Mouse (Mus musculus) Patski (cell line): Measurements from ENCODE around the gene Stfa1. TPM values are rescaled to one million over a fixed set of nuclear protein-coding genes. Genes with fewer than 3 reads are reported as not detected.
"Not testable (repeated sequence)": the region's sequence is repeated elsewhere in the genome, so short reads cannot be mapped to it uniquely, and the experiment has no call there.

Source experiments
- ATAC-seq: fragments of 100-300 bp; one replicate; pipeline ENCODE4 v1.8.0; 2021
- CTCF ChIA-PET: fragments of 350-600 bp; sonication (Branson Sonifier 250); formaldehyde crosslinking; loops from one replicate; lab custom pipeline; 2022; ENCODE audit warnings: inconsistent platforms; lab: Charles Lee
- POLR2A ChIA-PET: fragments of 350-600 bp; sonication (Branson Sonifier 250); formaldehyde crosslinking; loops from one replicate; lab custom pipeline; 2022; ENCODE audit warnings: antibody characterized with exemption, inconsistent platforms; lab: Charles Lee
- DNase-seq: peaks from one replicate; pipeline ENCODE4 v3.0.0-alpha.2; 2011; ENCODE audit warnings: low read depth, low spot score
- H3K27me3 ChIP-seq: fragments of 371-371 bp; one replicate; pipeline ENCODE4 v1.5.1; 2021
- CTCF ChIP-seq: fragments of 100-300 bp; IDR thresholded peaks from one replicate; pipeline ENCODE4 v1.5.1; 2021
- in situ Hi-C: fragments of 300-500 bp; cut with MboI; formaldehyde crosslinking; loops from 3 replicates; pipeline ENCODE4 v1.11.1; 2018; ENCODE audit warnings: low pct_unique_long_range_greater_than_20kb, mixed read lengths
- polyA plus RNA-seq: library from polyadenylated mRNA; unstranded; gene quantifications from one replicate; pipeline ENCODE4 v1.2.3, GENCODE M21; 2021

The Stfa1 gene
- not detected for polyA plus RNA-seq

DNA sequence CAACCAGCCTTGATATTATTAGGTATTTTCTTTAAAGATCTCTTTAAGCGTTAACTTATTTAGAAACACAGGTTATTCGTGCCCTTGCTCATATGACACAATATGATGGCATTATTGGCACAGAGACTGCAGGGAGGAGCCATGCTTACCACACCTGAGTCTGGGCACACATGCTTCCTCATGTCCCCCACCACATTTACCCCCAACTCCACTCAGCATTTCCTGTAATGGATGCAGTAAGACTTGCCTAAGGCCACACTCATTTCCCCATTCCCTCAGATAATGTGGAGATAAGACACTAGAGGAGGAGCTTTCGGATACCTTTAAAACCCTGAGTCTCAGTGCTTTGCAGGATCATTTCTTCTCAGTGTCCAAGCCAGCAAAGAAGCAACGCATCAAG lies at the start of gene Stfa1:
TSS of gene Stfa1 (plus strand) at position 156 of the 400 bp plus-strand sequence.
- in situ Hi-C loops, ATAC-seq: not testable (repeated sequence)

DNA sequence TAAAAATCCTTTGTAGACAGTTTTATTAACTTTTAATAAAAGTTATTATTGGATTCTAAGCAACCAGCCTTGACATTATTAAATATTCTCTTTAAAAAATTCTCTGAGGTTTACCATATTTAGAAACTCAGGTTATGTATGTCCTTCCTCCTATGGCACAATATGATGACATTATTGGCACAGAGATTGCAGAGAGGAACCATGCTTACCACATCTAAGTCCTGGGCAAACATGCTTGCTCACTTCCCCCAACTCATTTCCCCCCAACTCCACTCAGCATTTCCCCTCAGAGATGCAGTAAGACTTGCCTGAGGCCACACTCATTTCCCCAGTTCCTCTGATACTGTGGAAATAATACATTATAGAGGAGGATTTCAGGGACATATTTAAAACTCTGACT lies 16.2 kb upstream of the Stfa1 start:
- H3K27me3 ChIP-seq, DNase-seq, ATAC-seq, CTCF ChIA-PET, POLR2A ChIA-PET, in situ Hi-C loops: not testable (repeated sequence)

More for the DNA sequence above, at the start of gene Stfa1:
- DNase-seq, H3K27me3 ChIP-seq, POLR2A ChIA-PET, CTCF ChIA-PET: not testable (repeated sequence)

DNA sequence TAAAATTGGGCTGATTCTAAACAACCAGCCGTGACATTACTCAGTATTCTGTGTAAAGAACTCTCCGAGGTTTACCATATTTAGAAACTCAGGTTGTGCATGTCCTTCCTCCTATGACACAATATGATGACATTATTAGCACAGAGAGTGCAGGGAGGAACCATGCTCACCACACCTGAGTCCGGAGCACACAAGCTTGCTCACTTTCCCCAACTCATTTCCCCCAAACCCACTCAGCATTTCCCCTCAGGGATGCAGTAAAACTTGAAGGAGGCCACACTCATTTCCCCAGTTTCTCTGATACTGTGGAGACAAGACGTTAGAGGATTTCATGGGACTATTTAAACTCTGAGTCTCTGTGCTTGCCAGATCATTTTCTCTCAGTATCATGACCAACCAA lies 12.4 kb downstream of the Stfa1 start:
- no peak for DNase-seq
- POLR2A ChIA-PET = no interaction called here

DNA sequence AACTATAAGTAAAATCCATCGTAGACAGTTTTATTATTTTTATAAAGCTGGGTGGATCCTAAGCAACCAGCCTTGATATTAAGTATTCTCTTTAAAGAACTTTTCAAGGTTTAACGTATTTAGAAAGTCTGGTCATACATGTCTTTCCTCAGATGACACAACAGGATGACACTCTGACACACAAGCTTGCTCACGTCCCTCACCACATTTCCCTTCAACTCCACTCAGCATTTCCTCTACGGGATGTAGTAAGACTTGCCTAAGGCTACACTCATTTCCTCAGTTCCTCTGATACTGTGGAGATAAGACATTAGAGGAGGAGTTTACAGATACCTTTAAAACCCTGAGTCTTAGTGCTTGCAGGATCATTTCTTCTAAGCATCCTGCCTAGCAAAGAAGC lies 30.9 kb downstream of the Stfa1 start:
- POLR2A ChIA-PET = no interaction called here
- DNase-seq (no peak), ATAC-seq (no peak)
- CTCF ChIA-PET = no interaction called here
- TF ChIP-seq CTCF = no peak
- no peaks in the 10 kb centered on the region for H3K27me3 ChIP-seq
- in situ Hi-C loops = no loop called here

More for the DNA sequence above, 12.4 kb downstream of the Stfa1 start:
- in situ Hi-C loops = no loop called here
- no peaks in the 10 kb centered on the region for H3K27me3 ChIP-seq
- CTCF ChIA-PET = no interaction called here
- ATAC-seq = no peak
- no peak for TF ChIP-seq CTCF

DNA sequence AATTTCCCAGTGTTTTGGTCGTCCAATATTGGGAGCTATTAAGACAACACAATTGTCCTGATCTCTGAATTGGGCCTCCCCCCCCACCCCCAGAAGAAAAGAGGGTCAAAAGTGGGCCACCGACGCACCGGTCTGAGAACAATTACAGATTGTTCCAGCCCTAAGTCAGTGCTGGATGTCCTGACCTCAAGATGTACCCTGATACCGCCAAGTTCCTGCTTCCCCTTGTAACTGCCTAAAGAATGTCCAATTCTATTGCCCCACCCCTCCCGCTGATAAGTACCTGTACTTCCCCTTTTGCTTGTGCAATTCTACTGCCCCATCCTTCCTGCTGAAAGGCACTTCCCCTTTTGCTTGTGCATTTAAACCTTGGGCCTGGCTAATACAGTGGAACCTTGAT lies 39.4 kb downstream of the Stfa1 start:
- ATAC-seq, in situ Hi-C loops, CTCF ChIA-PET, H3K27me3 ChIP-seq, DNase-seq, POLR2A ChIA-PET: not testable (repeated sequence)

DNA sequence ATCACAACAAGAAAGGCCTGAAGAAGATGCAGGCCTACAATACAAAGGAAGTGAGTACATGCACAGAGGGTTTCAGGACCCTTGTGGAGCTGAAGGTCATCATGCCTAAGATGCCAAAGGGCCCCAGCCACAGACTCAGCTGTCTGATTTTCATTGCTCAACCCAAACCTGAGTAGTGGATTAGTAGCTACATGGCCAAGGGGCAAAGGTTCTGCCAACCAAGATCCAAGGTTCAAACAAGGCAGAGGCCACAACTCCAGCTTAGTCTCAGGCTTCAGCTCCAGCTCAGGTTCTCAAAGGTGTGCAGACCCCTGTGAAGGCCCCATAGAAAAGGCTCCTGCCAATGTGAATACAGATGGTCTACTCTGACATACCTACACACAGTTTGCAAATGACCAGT lies 42.5 kb downstream of the Stfa1 start:
- in situ Hi-C loops = no loop called here
- DNase-seq = no peak
- CTCF ChIA-PET = no interaction called here

DNA sequence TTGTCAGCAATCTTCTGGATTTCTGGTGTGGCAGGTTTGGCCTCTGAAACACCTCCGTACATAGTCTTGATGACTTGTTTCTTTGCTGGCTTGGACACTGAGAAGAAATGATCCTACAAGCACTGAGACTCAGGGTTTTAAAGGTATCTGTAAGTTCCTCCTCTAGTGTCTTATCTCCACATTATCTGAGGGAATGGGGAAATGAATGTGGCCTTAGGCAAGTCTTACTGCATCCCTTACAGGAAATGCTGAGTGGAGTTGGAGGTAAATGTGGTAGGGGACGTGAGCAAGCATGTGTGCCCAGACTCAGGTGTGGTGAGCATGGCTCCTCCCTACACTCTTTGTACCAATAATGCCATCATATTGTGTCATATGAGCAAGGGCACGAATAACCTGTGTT lies 57.5 kb downstream of the Stfa1 start, which contains the start of gene BC117090:
TSS of gene BC117090 (minus strand) at position 101 of the 400 bp plus-strand sequence.
- H3K27me3 ChIP-seq = no peaks in the 10 kb centered on the region
- TF ChIP-seq CTCF = no peak
- in situ Hi-C loops = loop anchor here (10.0 to 25.0 kb wide), 2 partner anchors 99 to 772 kb away; no protein-coding TSS in a partner anchor
- no peak for DNase-seq
- ChIA-PET POLR2A (no interaction called here), CTCF (no interaction called here)
- ATAC-seq = no peak

More for the DNA sequence above, 42.5 kb downstream of the Stfa1 start:
- H3K27me3 ChIP-seq = no peaks in the 10 kb centered on the region
- POLR2A ChIA-PET = no interaction called here
- no peak for ATAC-seq
- TF ChIP-seq CTCF = no peak

Other genes with a start within 250 kb of the Stfa1 start
- 1.9 TPM for gene Wdr5b, start 235.8 kb upstream of the Stfa1 start, polyA plus RNA-seq
- gene Fam162a, start 205.4 kb upstream of the Stfa1 start, polyA plus RNA-seq = 285 TPM
- 90.6 TPM for gene Ccdc58, start 205.3 kb upstream of the Stfa1 start, polyA plus RNA-seq
- 0.03 TPM for gene Csta1, start 145.7 kb upstream of the Stfa1 start, polyA plus RNA-seq
- not detected for gene Stfa2l1, start 120.1 kb upstream of the Stfa1 start, polyA plus RNA-seq
- gene Gm5483, start 92.7 kb upstream of the Stfa1 start, polyA plus RNA-seq = not detected
- gene Gm5416, start 66.5 kb upstream of the Stfa1 start, polyA plus RNA-seq = not detected
- gene 2010005H15Rik, start 55.5 kb upstream of the Stfa1 start, polyA plus RNA-seq = not detected
- gene BC117090, start 57.4 kb downstream of the Stfa1 start, polyA plus RNA-seq = not detected
- not detected for gene BC100530, start 90.8 kb downstream of the Stfa1 start, polyA plus RNA-seq
- gene Stfa2, start 131.5 kb downstream of the Stfa1 start, polyA plus RNA-seq = not detected
- not detected for gene Stfa3, start 178.4 kb downstream of the Stfa1 start, polyA plus RNA-seq